Mouse (Mus musculus): Measurements from ENCODE around the gene Hand2.

The Hand2 gene

DNA sequence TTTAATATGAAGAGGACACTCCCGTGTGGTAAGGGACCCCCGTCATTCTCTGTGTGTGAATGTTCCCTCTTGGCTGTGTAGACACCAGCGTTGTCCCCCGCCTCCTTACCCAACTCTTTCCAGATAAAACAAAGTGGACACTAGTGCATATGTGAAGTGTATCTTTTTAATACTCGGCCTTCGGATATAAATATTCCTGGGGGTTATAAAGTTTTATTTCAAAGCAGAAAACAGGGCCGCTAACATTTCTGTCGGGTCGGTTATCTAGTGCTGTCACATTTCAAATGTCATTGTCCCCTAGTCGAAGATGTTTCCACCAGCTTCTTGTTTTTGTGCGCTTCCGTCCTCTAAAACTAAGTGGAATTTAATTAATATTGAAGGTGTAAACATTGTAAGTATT, 3.3 kb downstream of the Hand2 start:
- no peak for DNase-seq (ENCODE audit: low read depth in 2 of 2, low spot score in 2 of 2)

GRCm38 (mm10) chr8:57324671-57325070, 3.9 kb downstream of the Hand2 start:
- DNase-seq (ENCODE audit: low read depth in 2 of 2, low spot score in 2 of 2): no peak

DNA sequence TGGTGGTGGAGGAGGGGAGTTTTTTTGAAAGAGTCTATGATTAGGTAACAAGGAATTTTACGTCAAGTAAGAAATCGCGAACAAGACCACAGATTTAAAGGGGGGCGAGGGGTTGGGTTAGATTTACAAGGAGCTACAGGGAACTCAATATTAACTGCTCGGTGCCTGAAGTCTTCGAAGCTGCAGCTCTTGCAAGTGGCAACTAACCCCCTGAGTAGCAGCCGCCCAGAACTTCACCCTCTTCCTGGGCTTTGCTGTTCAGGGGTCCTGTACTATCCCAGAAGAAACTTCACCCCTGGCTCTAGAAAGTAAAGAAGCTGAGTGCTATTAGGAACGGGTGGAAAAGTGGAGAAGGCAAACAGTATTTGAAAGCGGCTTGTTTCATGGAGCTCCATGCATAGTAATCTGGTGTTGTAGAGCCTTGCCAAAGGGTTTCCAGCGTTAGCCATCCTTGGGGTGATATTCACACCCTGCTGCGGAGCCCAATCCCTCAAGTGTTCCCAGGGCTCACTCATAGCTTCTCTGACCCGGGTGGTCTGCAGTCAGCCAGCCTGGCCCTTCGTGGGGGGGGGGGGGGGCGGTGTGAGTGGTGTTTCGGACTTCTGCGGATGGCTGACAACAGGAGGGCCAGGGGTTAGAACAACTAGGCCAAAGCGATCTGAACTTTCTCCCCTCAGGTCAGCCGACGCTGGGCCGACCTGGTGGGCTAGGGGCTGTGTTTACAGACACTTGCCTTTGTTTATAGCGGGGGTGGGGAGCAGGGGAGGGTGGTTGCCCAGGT, 4.5 kb downstream of the Hand2 start:
- DNase-seq (ENCODE audit: low read depth in 2 of 2, low spot score in 2 of 2): no peak

GRCm38 (mm10) chr8:57326091-57327065, 5.6 kb downstream of the Hand2 start:
- no peak for DNase-seq (ENCODE audit: low read depth in 2 of 2, low spot score in 2 of 2)

DNA sequence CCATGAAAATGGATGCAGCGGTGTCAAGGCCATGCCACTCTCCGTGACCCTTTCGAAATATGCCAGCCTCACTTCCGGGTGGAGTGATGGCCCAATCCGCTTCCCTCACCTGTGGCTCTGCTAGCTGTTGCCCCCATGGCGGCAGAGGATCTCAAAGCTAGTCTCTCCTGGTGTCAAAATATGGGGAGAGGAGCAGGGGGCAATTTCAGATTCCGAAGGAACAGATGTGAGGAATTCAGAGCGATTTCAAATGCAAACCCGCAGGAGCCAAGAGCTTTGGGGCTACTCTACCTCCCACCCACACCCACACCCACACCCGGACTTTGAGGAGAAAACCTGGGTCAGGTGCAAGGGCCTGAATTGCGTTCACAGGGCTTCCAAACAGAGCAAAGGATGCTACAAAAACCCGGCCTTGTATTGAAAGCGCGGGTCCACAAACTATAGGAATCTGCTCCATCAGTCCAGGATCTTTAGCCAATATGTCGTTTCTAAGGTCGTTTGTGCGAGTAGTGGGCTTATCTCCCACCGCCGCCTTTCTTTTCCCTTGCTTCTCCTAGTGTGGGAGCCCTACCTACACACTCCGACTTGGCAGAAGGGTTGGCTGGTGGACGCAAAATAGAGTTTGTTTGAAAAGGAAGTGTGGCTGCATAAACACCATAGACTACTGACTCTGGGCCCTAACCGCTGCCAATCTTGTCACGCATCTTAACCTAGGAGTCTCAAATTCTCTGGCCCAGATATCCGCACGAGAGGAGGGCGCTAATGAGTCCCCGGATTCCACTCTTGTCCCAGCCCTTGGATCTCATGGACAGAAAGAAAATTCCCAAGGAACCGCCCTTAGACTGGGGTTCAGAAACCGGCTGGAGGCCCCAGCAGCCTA, 6.7 kb downstream of the Hand2 start:
- no peak for DNase-seq (ENCODE audit: low read depth in 2 of 2, low spot score in 2 of 2)

- no peak for DNase-seq (ENCODE audit: low read depth in 2 of 2, low spot score in 2 of 2)
Observed at GRCm38 (mm10) chr8:57328161-57328920, 7.6 kb downstream of the Hand2 start.

GRCm38 (mm10) chr8:57328931-57329341, 8.2 kb downstream of the Hand2 start:
- no peak for DNase-seq (ENCODE audit: low read depth in 2 of 2, low spot score in 2 of 2)

DNA sequence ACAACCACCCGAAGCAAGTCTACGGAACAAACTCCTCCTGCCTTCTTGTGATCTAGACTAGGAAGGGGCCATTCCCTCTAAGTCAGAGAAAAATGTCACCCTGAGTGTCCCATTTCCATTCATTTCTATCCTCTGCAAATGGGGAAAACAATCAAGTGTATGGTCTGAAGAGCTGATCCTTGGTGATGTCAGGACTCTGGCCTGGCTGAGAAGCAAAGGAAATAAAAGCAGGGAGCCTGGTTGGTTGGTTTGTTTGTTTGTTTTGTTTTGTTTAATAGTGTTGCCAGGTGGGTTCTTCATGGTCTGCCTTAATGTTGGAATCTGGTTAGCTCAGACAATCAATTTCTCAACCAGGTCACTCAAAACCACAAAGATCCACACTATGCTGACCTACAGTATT, 9.3 kb downstream of the Hand2 start:
- DNase-seq (ENCODE audit: low read depth in 2 of 2, low spot score in 2 of 2): no peak

DNA sequence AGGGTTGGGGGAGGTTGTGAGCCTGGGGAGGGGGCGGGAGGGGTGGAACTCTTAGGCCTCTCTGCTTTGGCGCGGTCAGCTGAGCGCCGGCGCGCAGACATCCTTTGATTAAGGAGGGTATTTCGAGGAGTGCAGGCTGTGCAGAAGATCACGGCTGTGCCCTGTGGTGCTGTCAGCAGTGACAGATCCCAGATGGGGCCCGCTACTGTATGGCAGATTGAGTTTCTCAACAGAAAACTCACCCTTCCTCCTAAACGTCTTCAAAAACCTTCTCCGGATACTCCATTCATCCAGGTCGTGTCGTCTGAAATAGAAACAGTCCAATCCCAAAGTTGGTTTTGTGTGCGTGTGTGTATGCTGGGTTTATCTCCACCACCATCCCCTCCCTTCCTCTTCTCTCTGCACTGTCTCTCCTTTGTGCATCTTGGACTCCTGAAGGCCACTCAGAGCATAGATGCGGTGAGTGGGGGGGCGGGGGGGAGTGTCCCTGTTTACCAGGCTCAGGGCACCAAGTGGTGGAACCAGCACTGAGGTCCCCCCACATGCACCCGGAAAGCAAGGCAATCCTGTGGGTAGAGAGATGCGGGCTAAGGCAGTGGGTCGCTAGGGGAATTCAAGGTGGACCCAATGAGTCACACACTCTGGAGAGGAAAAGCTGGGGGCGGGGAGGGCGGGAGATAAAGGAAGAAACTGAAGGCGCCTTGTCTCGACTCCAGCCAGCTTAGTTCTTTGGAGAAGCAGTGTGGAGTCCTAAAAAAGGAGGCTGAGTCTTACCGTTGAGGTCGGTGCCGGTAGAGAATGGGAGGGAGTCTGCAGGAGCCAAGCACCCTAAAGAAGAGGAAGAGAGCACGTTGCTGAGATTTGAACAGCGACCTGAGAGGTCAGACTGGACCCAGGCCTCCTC, 11.2 kb downstream of the Hand2 start:
- DNase-seq (ENCODE audit: low read depth in 2 of 2, low spot score in 2 of 2): no peak

DNA sequence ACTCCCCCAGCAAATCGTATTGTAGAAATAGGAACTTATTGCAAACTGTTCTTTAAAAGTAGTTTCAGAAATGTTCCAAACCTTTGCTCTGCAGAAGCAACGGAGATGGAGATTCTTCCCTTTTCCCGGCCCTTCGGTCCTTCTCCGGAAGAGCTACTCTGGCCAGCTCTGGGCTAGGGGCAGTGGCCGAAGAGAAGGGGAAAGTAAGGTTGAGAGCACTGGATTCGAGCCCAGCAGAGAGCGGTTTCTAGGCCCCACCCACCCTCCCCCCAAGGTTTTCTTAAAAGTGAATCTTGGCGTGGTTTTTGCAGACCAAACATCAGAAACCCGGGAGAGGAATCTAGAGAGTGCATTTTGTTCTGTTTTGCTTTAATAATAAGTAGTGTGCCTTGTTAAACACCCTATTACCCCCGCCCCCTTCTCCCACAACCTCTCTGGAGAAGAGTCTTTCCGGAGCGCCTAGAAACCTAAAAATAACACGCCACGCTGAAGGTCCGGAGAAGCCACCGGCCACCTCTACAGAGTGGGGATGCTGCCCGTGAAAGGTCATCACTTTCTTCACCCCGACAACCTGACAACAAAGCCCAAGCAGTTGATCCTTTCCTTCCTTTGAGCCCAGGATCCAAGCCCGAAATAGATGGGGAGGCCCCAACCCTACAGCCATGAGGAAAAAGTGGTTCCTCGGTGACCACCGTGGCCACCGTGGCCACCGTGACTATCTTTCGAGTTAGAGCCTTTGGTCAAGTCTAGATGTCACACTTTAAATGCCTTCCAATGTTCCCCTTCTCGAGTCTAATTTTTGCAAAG, 12.1 kb downstream of the Hand2 start:
- DNase-seq (ENCODE audit: low read depth in 2 of 2, low spot score in 2 of 2): no peak

GRCm38 (mm10) chr8:57333483-57333770, 12.6 kb downstream of the Hand2 start:
- no peak for DNase-seq (ENCODE audit: low read depth in 2 of 2, low spot score in 2 of 2)

- no peak for DNase-seq (ENCODE audit: low read depth in 2 of 2, low spot score in 2 of 2)
Observed at GRCm38 (mm10) chr8:57333795-57334551, 13.2 kb downstream of the Hand2 start.

- DNase-seq (ENCODE audit: low read depth in 2 of 2, low spot score in 2 of 2): no peak
Observed at GRCm38 (mm10) chr8:57334714-57335113, 13.9 kb downstream of the Hand2 start.

- no peak for DNase-seq (ENCODE audit: low read depth in 2 of 2, low spot score in 2 of 2)
Observed at GRCm38 (mm10) chr8:57337271-57338030, 16.7 kb downstream of the Hand2 start.

DNA sequence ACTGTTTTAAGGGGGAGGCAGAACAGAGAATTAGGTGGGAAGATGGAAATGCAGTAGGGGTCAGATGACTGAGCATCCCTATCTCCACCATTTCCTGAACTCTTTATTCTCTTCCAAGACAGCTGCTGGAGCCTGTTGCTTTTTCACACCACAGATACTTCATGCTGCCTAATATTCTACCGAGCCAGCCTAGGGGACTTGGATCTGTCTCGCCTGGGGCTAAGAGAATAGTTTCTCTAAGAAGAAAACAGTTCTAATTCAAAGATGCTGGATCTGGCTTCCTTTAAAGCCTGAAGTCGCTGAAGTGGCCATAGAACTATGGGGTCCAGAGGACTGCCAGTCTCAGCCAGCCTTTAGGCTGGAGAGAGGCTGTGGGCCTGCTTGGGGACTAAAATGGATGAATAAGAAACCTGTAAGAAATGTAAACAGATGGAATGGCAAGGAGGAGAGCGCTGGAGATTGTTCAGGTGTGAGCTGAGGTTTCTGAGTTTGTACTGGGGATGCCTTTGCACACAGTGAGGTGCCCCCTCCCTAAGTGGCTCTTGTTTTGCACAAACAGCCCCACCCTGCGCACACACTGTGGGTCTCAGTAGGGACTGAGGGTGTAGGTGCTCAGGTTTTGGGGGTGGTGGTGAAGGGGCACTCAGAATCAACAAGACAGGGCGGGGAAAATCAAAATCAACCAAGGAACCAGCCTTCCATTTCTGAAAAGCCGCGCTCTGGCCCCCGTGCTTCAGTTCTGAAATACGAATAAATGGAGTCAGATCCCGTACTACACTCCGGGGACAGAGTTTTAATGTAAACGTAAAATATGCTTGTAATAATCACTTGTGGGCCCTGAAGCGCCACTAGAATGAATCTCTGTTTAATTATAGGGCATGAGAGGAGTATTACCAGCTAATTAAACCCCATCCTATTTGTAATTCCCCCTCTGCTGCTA, 19.2 kb downstream of the Hand2 start:
- DNase-seq (ENCODE audit: low read depth in 2 of 2, low spot score in 2 of 2): no peak

DNA sequence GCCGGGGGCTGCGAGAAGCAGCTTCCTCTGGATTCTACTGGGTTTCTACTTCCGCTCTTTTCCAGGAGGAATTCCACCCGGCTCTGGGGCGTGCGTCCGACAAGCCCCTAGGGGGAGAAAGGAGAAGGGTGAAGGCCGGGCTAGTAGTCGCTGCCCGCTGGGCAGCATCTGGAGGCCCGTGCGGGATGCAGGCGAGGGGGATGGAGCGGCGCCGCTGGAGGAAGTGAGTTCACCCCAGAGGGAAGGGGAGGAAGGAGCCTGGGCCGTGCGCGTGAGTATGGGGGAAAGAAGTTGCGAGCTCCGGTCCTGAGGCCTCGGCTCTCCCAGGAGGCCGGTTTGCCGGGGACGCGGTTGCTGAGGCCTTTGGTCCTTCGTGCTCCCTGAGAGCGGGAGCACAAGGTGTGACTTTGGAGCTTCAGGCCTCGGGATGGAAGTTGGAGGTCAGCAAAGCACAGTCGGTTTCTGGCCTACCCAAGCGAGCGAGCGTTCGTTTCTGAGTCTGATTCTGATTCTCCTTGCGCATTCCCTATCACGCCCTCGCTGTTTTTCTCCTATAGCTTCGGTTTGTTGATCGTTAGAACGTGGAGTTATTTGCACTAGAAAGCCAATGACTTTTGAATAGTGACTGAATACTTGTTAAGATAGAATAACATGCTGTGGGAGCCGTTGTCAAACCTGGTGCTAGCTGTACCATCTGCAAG, 20.2 kb downstream of the Hand2 start:
- DNase-seq (ENCODE audit: low read depth in 2 of 2, low spot score in 2 of 2): no peak
